Mouse (Mus musculus) frontal cortex, postnatal 25 days (tissue): ENCODE results near the gene Gm12216.

Experiments
- DNase-seq, 2 experiments: peaks; one replicate each; pipeline ENCODE4 v3.0.0; 2022; ENCODE audit warnings: low spot score in 2 of 2

Gene Gm12216

GRCm38 (mm10) chr11:53742353-53742752, 116.7 kb downstream of the Gm12216 start:
- DNase-seq: no peak

- peak; percentile 10 to 39 for DNase-seq
These were observed 121.5 kb downstream of the Gm12216 start for GRCm38 (mm10) chr11:53737573-53737946.

- DNase-seq: peak; percentile 46 to 63
These were observed 122.1 kb downstream of the Gm12216 start for GRCm38 (mm10) chr11:53736771-53737572.

GRCm38 (mm10) chr11:53735682-53736245, 123.3 kb downstream of the Gm12216 start:
- DNase-seq: peak; percentile 20 to 40

GRCm38 (mm10) chr11:53734970-53735681, 123.9 kb downstream of the Gm12216 start:
- no peak for DNase-seq

GRCm38 (mm10) chr11:53734431-53734830, 124.6 kb downstream of the Gm12216 start:
- no peak for DNase-seq

- DNase-seq: no peak
These were observed 125.2 kb downstream of the Gm12216 start for GRCm38 (mm10) chr11:53733824-53734223.
